12 mouse cellular contexts compared by ENCODE assay signal in genomic region chr1:37638560-37638959, GRCm38 (mm10).
DNase-seq lines count a peak whose midpoint lies in the region; ATAC-seq and TF ChIP-seq lines count a peak whose summit lies in the region.
"Had no signal": no experiment of that assay in that cellular context is flagged by ENCODE, and none has a peak within 500 bp of the region (broad histone marks: within the 10 kb centered on the region; RNA-seq: fewer than 3 reads in every experiment).

No protein-coding gene starts in this region.

- no peak overlapping the region for H3K9ac ChIP-seq in hindbrain, embryonic 13.5 days
- H3K9ac ChIP-seq in hindbrain, postnatal 0 days (replicated peaks; ENCODE audit: low read length): no peak overlapping the region
- H3K9ac ChIP-seq: forebrain, embryonic 13.5 days; hindbrain, embryonic 15.5 days; limb, embryonic 15.5 days had no signal

- no peak for ATAC-seq in hindbrain, embryonic 13.5 days (ENCODE audit: low FRiP score)
- no peak for ATAC-seq in hindbrain, postnatal 0 days

- peak overlapping the region; percentile 58 for H3K4me3 ChIP-seq in gastrocnemius, adult 2 months
- no peak overlapping the region for H3K4me3 ChIP-seq in hindbrain, embryonic 13.5 days
- H3K4me3 ChIP-seq in hindbrain, embryonic 10.5 days: no peak overlapping the region
- H3K4me3 ChIP-seq in left cerebral cortex, adult 2 months: 0 out of 2 replicates have a peak overlapping the region, but pooled peaks have one; percentile 15
- H3K4me3 ChIP-seq in hindbrain, postnatal 0 days (ENCODE audit: low read length): no peak overlapping the region
- H3K4me3 ChIP-seq: forebrain, embryonic 13.5 days; limb, embryonic 15.5 days had no signal

- WGBS in hindbrain, embryonic 13.5 days: 80% methylated on average over 9 of the region's 9 CpGs
- WGBS in hindbrain, embryonic 10.5 days: 88% methylated on average over 9 of the region's 9 CpGs
- WGBS in hindbrain, postnatal 0 days: 89% methylated on average over 9 of the region's 9 CpGs

- DNase-seq in gastrocnemius, adult 2 months: no peak
- DNase-seq in gastrocnemius, adult 18-20 months (ENCODE audit: low spot score): no peak
- no peak for DNase-seq in hindbrain, embryonic 10.5 days (ENCODE audit: low spot score)
- DNase-seq in left cerebral cortex, adult 2 months (ENCODE audit: extremely low spot score in 1 of 2, low spot score in 2 of 2): no peak
- DNase-seq in left cerebral cortex, adult 8-10 months (ENCODE audit: low spot score in 2 of 2): no peak
- no peak for DNase-seq in hindbrain, postnatal 0 days (ENCODE audit: low spot score)
- DNase-seq in MN1 (ENCODE audit: low spot score): no peak

- 0 out of 2 replicates have a peak, but pooled peaks cover 8% of the 10 kb centered on the region for H3K4me1 ChIP-seq in hindbrain, embryonic 13.5 days (replicated peaks)
- H3K4me1 ChIP-seq in hindbrain, embryonic 10.5 days (replicated peaks): 0 out of 2 replicates have a peak, but pooled peaks cover 5% of the 10 kb centered on the region
- no peaks in the 10 kb centered on the region for H3K4me1 ChIP-seq in hindbrain, postnatal 0 days (ENCODE audit: insufficient read depth, low read length)
- H3K4me1 ChIP-seq: forebrain, embryonic 13.5 days; hindbrain, embryonic 15.5 days had no signal

- H3K9me3 ChIP-seq in hindbrain, embryonic 13.5 days: no peaks in the 10 kb centered on the region
- H3K9me3 ChIP-seq in hindbrain, embryonic 10.5 days: no peaks in the 10 kb centered on the region
- no peaks in the 10 kb centered on the region for H3K9me3 ChIP-seq in hindbrain, postnatal 0 days (ENCODE audit: low read length)
- H3K9me3 ChIP-seq: forebrain, embryonic 13.5 days; hindbrain, embryonic 15.5 days; limb, embryonic 15.5 days had no signal

- intact Hi-C loops in gastrocnemius, adult 2 months (cut with DNase I): loop anchor here (5.0 kb wide), 1 partner anchor 166 kb away; no protein-coding TSS in a partner anchor
- intact Hi-C loops in left cerebral cortex, adult 2 months (cut with DNase I): loop anchor here (5.0 to 10.0 kb wide), 3 partner anchors 96 to 894 kb away; partner anchors contain the start of gene Mgat4a

- peak overlapping the region; percentile 46; the same call in 1 of the 2 replicates for H3K4me2 ChIP-seq in hindbrain, embryonic 13.5 days
- peak overlapping the region; percentile 44; the same call in 1 of the 2 replicates for H3K4me2 ChIP-seq in hindbrain, postnatal 0 days (ENCODE audit: low read depth, low read length)
- H3K4me2 ChIP-seq: forebrain, embryonic 13.5 days had no signal

- 0 out of 2 replicates have a peak, but pooled peaks cover under 1% of the 10 kb centered on the region for H3K27me3 ChIP-seq in hindbrain, embryonic 13.5 days
- no peaks in the 10 kb centered on the region for H3K27me3 ChIP-seq in hindbrain, embryonic 10.5 days (ENCODE audit: insufficient read depth, poor library complexity, severe bottlenecking)
- H3K27me3 ChIP-seq in hindbrain, postnatal 0 days (ENCODE audit: insufficient read depth, low read length): no peaks in the 10 kb centered on the region
- H3K27me3 ChIP-seq: forebrain, embryonic 13.5 days; hindbrain, embryonic 15.5 days; limb, embryonic 15.5 days had no signal

- H3K27ac ChIP-seq in gastrocnemius, adult 2 months: peak overlapping the region; percentile 69
- H3K27ac ChIP-seq in hindbrain, embryonic 13.5 days: no peak overlapping the region
- H3K27ac ChIP-seq in hindbrain, embryonic 10.5 days: no peak overlapping the region
- H3K27ac ChIP-seq in left cerebral cortex, adult 2 months: peak overlapping the region; percentile 53; the same call in 1 of the 2 replicates
- no peak overlapping the region for H3K27ac ChIP-seq in hindbrain, postnatal 0 days
- H3K27ac ChIP-seq: forebrain, embryonic 13.5 days; hindbrain, embryonic 15.5 days; kidney, postnatal 0 days; limb, embryonic 15.5 days had no signal

- no peaks in the 10 kb centered on the region for H3K36me3 ChIP-seq in hindbrain, embryonic 13.5 days
- no peaks in the 10 kb centered on the region for H3K36me3 ChIP-seq in hindbrain, embryonic 10.5 days
- no peaks in the 10 kb centered on the region for H3K36me3 ChIP-seq in hindbrain, postnatal 0 days (ENCODE audit: insufficient read depth, low read length)
- H3K36me3 ChIP-seq: hindbrain, embryonic 15.5 days; limb, embryonic 15.5 days had no signal

- TF ChIP-seq CTCF in gastrocnemius, adult 2 months (IDR thresholded peaks at IDR 0.05): no peak
- TF ChIP-seq CTCF in left cerebral cortex, adult 2 months (IDR thresholded peaks at IDR 0.05): no peak
- TF ChIP-seq CTCF in hindbrain, postnatal 0 days (IDR thresholded peaks at IDR 0.05; ENCODE audit: low read depth): no peak

Comparison
In these comparisons a context has a peak if more than half of its experiments do, and no peak if none do; other contexts are left out.
1. H3K27ac ChIP-seq: peak in gastrocnemius, adult 2 months (single experiment) and left cerebral cortex, adult 2 months (single experiment); none in hindbrain, embryonic 13.5 days (single experiment), hindbrain, embryonic 10.5 days (single experiment) and hindbrain, postnatal 0 days (single experiment).
2. H3K4me3 ChIP-seq: peak in gastrocnemius, adult 2 months (single experiment) and left cerebral cortex, adult 2 months (single experiment); none in hindbrain, embryonic 13.5 days (single experiment), hindbrain, embryonic 10.5 days (single experiment) and hindbrain, postnatal 0 days (single experiment).